Mouse (Mus musculus) neural tube, embryonic 11.5 days (tissue): ENCODE data around the gene Mvb12a. TPM values are rescaled to one million over a fixed set of nuclear protein-coding genes. Genes with fewer than 3 reads are reported as not detected.

Source experiments
- ATAC-seq: fragments of 200-750 bp; cut with Nextera tagmentation; 2 replicates; pipeline ENCODE4 v1.8.0; 2017; ENCODE audit warnings: moderate number of reproducible peaks, mild to moderate bottlenecking, moderate TSS enrichment, moderate library complexity; ENCODE audit not compliant: insufficient read depth, low FRiP score, low TSS enrichment
- DNase-seq: peaks from one replicate; pipeline ENCODE4 v3.0.0-alpha.2; 2015; ENCODE audit warnings: low spot score
- H3K27ac ChIP-seq: fragments of 300-500 bp; sonication (generic); 2 replicates; pipeline ENCODE4 v1.5.1; 2014; ENCODE audit warnings: low read depth, mild to moderate bottlenecking, low read length
- H3K27me3 ChIP-seq: fragments of 300-500 bp; sonication (generic); 2 replicates; pipeline ENCODE4 v1.6.1; 2014; ENCODE audit warnings: mild to moderate bottlenecking, low read length, mixed read lengths; ENCODE audit not compliant: control insufficient read depth, insufficient read depth
- H3K36me3 ChIP-seq: fragments of 300-500 bp; sonication (generic); 2 replicates; pipeline ENCODE4 v1.6.1; 2014; ENCODE audit warnings: mild to moderate bottlenecking, low read length, moderate library complexity, mixed read lengths; ENCODE audit not compliant: control insufficient read depth, insufficient read depth
- H3K4me1 ChIP-seq: fragments of 300-500 bp; sonication (generic); 2 replicates; pipeline ENCODE4 v1.6.1; 2014; ENCODE audit warnings: low read length, mixed read lengths; ENCODE audit not compliant: control insufficient read depth, insufficient read depth
- H3K4me2 ChIP-seq: fragments of 300-500 bp; sonication (generic); 2 replicates; pipeline ENCODE4 v1.6.1; 2014; ENCODE audit warnings: low read depth, mild to moderate bottlenecking, moderate library complexity
- H3K4me3 ChIP-seq: fragments of 300-500 bp; sonication (generic); 2 replicates; pipeline ENCODE4 v1.5.1; 2014; ENCODE audit warnings: low read depth, low read length
- H3K9ac ChIP-seq: fragments of 300-500 bp; sonication (generic); 2 replicates; pipeline ENCODE4 v1.6.1; 2014; ENCODE audit warnings: mild to moderate bottlenecking, low read length
- H3K9me3 ChIP-seq: fragments of 300-500 bp; sonication (generic); 2 replicates; pipeline ENCODE4 v1.6.1; 2016; ENCODE audit warnings: low read length; ENCODE audit not compliant: control insufficient read depth
- WGBS: fragments of 180-500 bp; shearing (Covaris S2); extraction: QIAGEN DNeasy Blood & Tissue Kit; methylation state at CpG from one replicate; pipeline ENCODE4 v1.1.7; 2014; 5-methylcytosine and 5-hydroxymethylcytosine counted together
- polyA plus RNA-seq: library from polyadenylated mRNA; unstranded; fragments of >200 nt; fragmentation: Nextera tagmentation; extraction: Ambion mirVana; gene quantifications from 2 replicates; pipeline ENCODE4 v1.2.1, GENCODE M21; 2014

Gene Mvb12a
- polyA plus RNA-seq, 1 experiment from 2014 or later: 64.7 TPM

DNA sequence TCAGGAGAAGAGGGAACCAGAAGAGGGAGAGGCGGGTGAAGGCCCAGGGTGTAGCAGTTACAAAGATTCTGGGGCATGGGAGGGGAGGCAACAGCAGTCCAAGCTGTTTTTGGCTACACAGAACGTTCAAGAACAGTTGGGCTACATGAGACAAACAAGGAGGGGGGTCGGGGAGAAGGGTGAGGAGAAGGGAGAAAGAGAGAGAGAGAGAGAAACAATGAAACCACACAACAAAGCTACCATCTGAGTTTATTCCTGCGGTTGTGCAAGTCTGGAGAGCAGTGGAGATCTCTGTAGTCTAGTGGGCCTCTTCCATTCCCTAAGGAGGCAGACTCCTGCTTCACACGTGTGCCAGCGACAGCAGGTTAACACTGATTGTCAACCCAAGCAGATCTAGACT lies 11.3 kb downstream of the Mvb12a start:
- no peaks in the 10 kb centered on the region for H3K9me3 ChIP-seq
- H3K4me3 ChIP-seq: no peak overlapping the region
- ATAC-seq (no peak), DNase-seq (no peak)
- H3K4me1 ChIP-seq: peaks cover 4% of the 10 kb centered on the region; the same call in 1 of the 2 replicates
- peaks cover 29% of the 10 kb centered on the region for H3K27me3 ChIP-seq
- no peak overlapping the region for H3K27ac ChIP-seq
- no peak overlapping the region for H3K4me2 ChIP-seq
- H3K36me3 ChIP-seq: no peaks in the 10 kb centered on the region
- WGBS: 73% methylated on average over 6 of the region's 6 CpGs
- H3K9ac ChIP-seq: no peak overlapping the region

DNA sequence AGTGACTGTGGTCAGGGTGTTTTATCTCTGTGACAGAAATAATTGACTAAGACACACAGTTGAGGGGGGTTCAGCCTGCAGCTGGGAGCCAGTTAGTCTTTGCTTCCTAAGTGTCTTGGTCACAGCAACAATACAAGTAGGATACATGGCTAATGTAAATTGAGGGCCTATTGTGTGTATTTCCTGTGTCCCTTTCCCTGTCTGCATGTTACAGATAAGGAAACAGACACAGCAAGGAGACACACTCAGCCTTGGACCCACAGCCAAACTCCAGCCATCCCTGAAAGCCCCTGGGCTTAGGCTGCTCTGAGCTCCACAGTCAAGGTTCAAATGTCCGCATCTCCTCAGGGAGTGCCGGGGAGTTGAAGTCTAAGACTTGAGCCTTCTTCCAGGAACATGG lies 11.9 kb downstream of the Mvb12a start:
- WGBS: 90% methylated on average over 2 of the region's 2 CpGs

DNA sequence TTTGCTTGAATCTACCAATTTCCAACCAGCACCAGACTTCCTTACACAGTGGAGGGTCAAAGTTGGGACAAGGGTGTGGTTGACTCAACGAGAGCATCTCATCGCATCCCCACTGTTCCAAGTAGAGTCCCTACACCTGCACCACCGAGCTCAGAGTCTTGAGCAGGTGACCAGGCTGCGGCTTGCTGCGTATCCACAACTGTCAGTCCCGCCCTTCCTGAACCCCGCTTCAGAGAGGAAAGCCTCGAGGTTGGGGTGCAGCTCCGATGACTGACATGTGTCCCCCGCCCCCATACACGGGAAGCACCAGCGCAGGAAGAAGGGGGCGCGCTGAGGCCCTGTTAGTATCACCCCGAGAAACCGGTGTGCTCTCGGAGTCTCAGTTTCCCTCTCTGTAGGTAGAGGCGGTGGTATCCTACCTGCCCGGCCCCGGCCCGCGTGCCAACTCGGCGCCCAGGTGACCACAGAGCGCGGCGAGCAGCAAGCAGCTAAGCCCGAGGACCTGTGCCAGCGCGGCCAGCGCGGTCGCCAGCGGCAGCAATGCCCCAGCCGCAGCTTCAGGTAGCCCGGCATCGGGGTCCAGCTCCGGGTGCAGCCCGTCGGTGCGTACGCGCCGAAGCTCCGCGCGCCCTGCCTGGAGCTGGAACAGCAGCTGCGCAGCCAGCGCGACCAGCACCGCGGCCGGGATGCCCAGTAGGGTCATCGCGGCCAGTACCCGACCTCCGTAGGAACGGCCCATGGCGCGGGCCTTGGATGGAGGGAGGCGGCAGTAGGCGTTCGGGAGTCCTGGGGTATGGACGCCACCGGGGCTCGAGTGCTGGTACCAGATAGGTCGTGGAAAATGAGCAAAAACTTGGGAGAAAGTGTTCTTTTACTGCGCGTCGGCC lies 15.6 kb downstream of the Mvb12a start, which contains the start of gene Tmem221:
Gene Tmem221 (minus strand): TSS at position 801 of the 887 bp plus-strand sequence.
- ATAC-seq (0 out of 2 replicates have a peak, but pooled peaks have one; percentile 7), DNase-seq (no peak)
- H3K36me3 ChIP-seq: no peaks in the 10 kb centered on the region
- H3K4me3 ChIP-seq: peak within 1 kb of the TSS; percentile 18
- H3K9me3 ChIP-seq: no peaks in the 10 kb centered on the region
- H3K4me1 ChIP-seq: peaks cover 4% of the 10 kb centered on the region; the same call in 1 of the 2 replicates
- peak within 1 kb of the TSS; percentile 38 for H3K4me2 ChIP-seq
- H3K27me3 ChIP-seq: peaks cover 69% of the 10 kb centered on the region
- no peak within 1 kb of the TSS for H3K27ac ChIP-seq
- WGBS: 4% methylated on average over 70 of the region's 70 CpGs
- no peak within 1 kb of the TSS for H3K9ac ChIP-seq

More for the DNA sequence above, 11.9 kb downstream of the Mvb12a start:
- no peak overlapping the region for H3K4me2 ChIP-seq
- H3K36me3 ChIP-seq: no peaks in the 10 kb centered on the region
- H3K9ac ChIP-seq: no peak overlapping the region
- no peak overlapping the region for H3K27ac ChIP-seq
- no peak for DNase-seq
- no peak overlapping the region for H3K4me3 ChIP-seq
- H3K4me1 ChIP-seq: peaks cover 4% of the 10 kb centered on the region; the same call in 1 of the 2 replicates
- H3K27me3 ChIP-seq: peaks cover 35% of the 10 kb centered on the region
- H3K9me3 ChIP-seq: no peaks in the 10 kb centered on the region
- no peak for ATAC-seq

DNA sequence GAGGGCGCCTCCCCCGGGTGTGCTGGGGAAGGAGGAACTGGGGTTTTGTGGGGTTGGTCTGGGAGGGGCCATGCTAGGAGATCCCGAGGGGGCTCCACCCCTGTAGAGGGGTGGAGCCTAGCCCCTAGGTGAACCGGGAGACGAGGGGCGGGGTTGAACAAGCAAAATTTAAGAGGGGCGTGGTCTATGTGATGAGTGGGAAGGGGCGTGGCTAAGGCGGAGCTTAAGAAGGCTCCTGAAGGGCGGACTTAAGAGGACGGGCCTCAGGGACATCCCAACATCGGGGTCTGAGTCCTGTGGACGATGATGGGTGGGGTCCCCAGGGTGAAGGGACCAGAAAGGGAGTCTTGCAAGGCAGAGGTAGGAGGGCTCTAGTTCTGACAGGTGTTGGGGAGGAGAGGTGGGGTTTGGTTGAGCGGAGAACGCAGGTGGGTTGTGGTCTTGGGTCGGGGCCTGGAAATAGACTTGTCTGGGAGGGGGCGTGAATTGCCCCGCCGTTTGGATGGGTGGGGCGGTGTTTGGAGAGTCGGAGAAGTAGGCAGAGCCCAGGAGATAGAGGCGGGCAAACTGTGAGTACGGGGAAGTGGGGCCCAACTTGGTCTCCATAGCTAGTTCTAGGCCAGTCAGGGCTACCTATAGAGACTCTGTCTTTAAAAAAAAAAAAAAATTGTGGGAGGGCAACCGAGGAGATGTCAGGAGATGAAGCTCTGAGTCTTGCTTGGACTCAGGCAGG lies 16.4 kb downstream of the Mvb12a start:
- 2% methylated on average over 24 of the region's 24 CpGs for WGBS

DNA sequence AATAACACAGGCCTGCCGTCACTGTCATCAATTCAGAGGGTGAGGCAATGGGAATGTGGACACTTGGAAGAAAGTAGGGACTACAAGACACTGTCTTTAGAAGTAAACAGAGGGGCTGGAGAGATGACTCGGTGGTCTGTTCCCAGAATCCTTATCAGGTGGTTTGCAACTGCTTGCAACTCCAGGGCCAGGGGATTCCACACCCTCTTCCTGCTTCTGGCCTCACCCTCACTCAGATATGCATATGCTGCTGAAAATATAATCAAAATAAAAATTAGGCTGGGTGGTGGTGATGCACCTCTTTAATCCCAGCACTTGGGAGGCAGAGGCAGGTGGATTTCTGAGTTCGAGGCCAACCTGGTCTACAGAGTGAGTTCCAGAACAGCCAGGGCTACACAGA lies 17.3 kb downstream of the Mvb12a start:
- no peak for DNase-seq
- peaks cover 4% of the 10 kb centered on the region; the same call in 1 of the 2 replicates for H3K4me1 ChIP-seq
- 78% methylated on average over 3 of the region's 3 CpGs for WGBS
- no peak for ATAC-seq
- H3K4me2 ChIP-seq: no peak overlapping the region
- H3K4me3 ChIP-seq: no peak overlapping the region
- no peaks in the 10 kb centered on the region for H3K36me3 ChIP-seq
- peaks cover 70% of the 10 kb centered on the region for H3K27me3 ChIP-seq
- H3K9me3 ChIP-seq: 0 out of 2 replicates have a peak, but pooled peaks cover 3% of the 10 kb centered on the region
- H3K27ac ChIP-seq: no peak overlapping the region
- no peak overlapping the region for H3K9ac ChIP-seq

More for the DNA sequence above, 16.4 kb downstream of the Mvb12a start:
- H3K27me3 ChIP-seq: peaks cover 70% of the 10 kb centered on the region
- peak; percentile 58 for DNase-seq
- H3K4me3 ChIP-seq: peak overlapping the region; percentile 18; the same call in 1 of the 2 replicates
- H3K9ac ChIP-seq: no peak overlapping the region
- 0 out of 2 replicates have a peak, but pooled peaks have one; percentile 41 for ATAC-seq
- H3K9me3 ChIP-seq: no peaks in the 10 kb centered on the region
- H3K27ac ChIP-seq: no peak overlapping the region
- no peaks in the 10 kb centered on the region for H3K36me3 ChIP-seq
- H3K4me1 ChIP-seq: peaks cover 4% of the 10 kb centered on the region; the same call in 1 of the 2 replicates
- peak overlapping the region; percentile 38 for H3K4me2 ChIP-seq

DNA sequence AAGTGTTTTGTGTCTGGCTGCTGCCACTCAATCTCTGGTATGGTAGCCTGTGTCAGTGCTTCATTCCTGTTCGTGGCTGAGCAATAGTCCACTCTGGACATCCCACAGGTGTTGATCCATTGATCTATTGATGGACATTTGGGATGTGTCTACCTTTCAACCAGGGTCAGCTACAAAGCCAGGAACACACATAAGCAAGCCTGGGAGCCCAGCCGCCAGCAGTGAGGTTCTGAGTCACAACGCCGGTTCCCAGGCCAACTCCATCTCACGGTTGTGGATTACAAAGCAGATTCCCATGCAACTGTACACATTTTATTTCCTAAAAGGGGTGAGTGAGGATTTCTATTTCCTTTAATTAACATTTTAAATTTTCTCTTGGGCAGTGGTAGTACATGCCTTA lies 18.0 kb downstream of the Mvb12a start:
- WGBS: 86% methylated on average over 5 of the region's 5 CpGs
- H3K9me3 ChIP-seq: 0 out of 2 replicates have a peak, but pooled peaks cover 3% of the 10 kb centered on the region
- DNase-seq (no peak), ATAC-seq (no peak)
- H3K4me3 ChIP-seq: no peak overlapping the region
- no peak overlapping the region for H3K9ac ChIP-seq
- peaks cover 67% of the 10 kb centered on the region for H3K27me3 ChIP-seq
- peaks cover 4% of the 10 kb centered on the region; the same call in 1 of the 2 replicates for H3K4me1 ChIP-seq
- no peak overlapping the region for H3K27ac ChIP-seq
- no peaks in the 10 kb centered on the region for H3K36me3 ChIP-seq
- no peak overlapping the region for H3K4me2 ChIP-seq

DNA sequence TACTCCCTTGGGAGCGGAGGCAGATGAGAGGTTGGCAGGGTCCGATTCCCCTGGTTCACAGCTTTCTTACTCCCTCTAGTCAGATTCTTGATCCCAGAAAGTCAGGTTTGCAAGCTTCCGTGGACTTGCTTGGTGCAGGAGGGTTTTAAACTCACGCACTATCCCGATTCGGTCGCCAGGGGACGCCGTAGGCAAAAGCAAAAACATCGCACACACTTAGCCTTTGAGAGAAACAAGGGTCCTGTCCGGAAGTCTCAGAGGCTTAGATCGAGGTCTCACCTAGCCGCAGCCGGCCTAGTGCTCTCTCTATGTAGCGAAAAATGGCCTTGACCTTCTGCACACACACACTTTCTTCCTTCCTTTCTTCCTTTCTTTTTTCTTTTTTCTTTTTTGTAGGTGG lies 18.7 kb downstream of the Mvb12a start:
- H3K4me2 ChIP-seq: no peak overlapping the region
- 0 out of 2 replicates have a peak, but pooled peaks cover 3% of the 10 kb centered on the region for H3K9me3 ChIP-seq
- ATAC-seq: no peak
- no peak overlapping the region for H3K4me3 ChIP-seq
- DNase-seq: peak; percentile 87
- peaks cover 67% of the 10 kb centered on the region for H3K27me3 ChIP-seq
- 3% methylated on average over 15 of the region's 15 CpGs for WGBS
- no peaks in the 10 kb centered on the region for H3K36me3 ChIP-seq
- H3K27ac ChIP-seq: no peak overlapping the region
- H3K9ac ChIP-seq: no peak overlapping the region
- H3K4me1 ChIP-seq: peaks cover 4% of the 10 kb centered on the region; the same call in 1 of the 2 replicates

DNA sequence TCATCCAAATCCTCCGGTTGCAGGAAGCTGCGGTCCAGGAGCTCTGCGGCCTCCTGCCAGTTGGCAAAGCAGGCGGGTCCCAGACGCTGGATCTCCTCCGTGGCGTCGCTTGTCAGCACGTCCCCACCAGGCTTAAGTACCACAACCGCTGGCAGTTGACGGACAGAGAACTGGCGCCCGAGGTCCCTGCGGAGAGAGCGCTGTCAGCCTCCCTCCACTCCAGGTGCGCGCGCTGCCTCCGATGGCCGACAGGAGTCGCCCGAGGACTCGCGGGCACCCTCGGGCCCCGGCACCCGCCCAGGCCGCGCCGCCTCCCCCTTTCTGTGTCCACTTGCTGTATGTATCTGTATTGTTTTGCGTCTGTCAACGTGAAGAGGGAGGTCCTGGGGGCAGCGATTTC lies 20.0 kb downstream of the Mvb12a start:
- Histone ChIP-seq H3K4me2 (peak overlapping the region; percentile 2; the same call in 1 of the 2 replicates), H3K36me3 (no peaks in the 10 kb centered on the region), H3K9ac (no peak overlapping the region), H3K4me1 (peaks cover 4% of the 10 kb centered on the region; the same call in 1 of the 2 replicates), H3K27me3 (peaks cover 54% of the 10 kb centered on the region), H3K27ac (no peak overlapping the region), H3K9me3 (0 out of 2 replicates have a peak, but pooled peaks cover 3% of the 10 kb centered on the region), H3K4me3 (no peak overlapping the region)
- under 1% methylated on average over 33 of the region's 33 CpGs for WGBS
- DNase-seq (peak; percentile 71), ATAC-seq (peak; percentile 27; the same call in 1 of the 2 replicates)
